Mouse (Mus musculus) intestine, embryonic 15.5 days (tissue): ENCODE measurements around the gene Mrps6. TPM values are rescaled to one million over a fixed set of nuclear protein-coding genes. Genes with fewer than 3 reads are reported as not detected.

Experiments used
- ATAC-seq: fragments of 200-750 bp; cut with Nextera tagmentation; 2 replicates; pipeline ENCODE4 v1.8.0; 2017; ENCODE audit warnings: moderate TSS enrichment, moderate library complexity
- H3K27ac ChIP-seq: fragments of 300-500 bp; sonication (generic); 2 replicates; pipeline ENCODE4 v1.5.1; 2015; ENCODE audit warnings: mild to moderate bottlenecking, inconsistent platforms
- H3K27me3 ChIP-seq: fragments of 300-500 bp; sonication (generic); replicated peaks from 2 replicates; pipeline ENCODE4 v1.6.1; 2015; ENCODE audit warnings: inconsistent platforms
- H3K36me3 ChIP-seq: fragments of 300-500 bp; sonication (generic); 2 replicates; pipeline ENCODE4 v1.6.1; 2015; ENCODE audit warnings: inconsistent platforms
- H3K4me1 ChIP-seq: fragments of 300-500 bp; sonication (generic); replicated peaks from 2 replicates; pipeline ENCODE4 v1.6.1; 2015; ENCODE audit warnings: inconsistent platforms
- H3K4me2 ChIP-seq: fragments of 300-500 bp; sonication (generic); replicated peaks from 2 replicates; pipeline ENCODE4 v1.6.1; 2015; ENCODE audit warnings: mild to moderate bottlenecking, inconsistent platforms
- H3K4me3 ChIP-seq: fragments of 300-500 bp; sonication (generic); replicated peaks from 2 replicates; pipeline ENCODE4 v1.5.1; 2015; ENCODE audit warnings: inconsistent platforms
- H3K9ac ChIP-seq: fragments of 300-500 bp; sonication (generic); 2 replicates; pipeline ENCODE4 v1.6.1; 2015; ENCODE audit warnings: inconsistent platforms
- H3K9me3 ChIP-seq: fragments of 300-500 bp; sonication (generic); 2 replicates; pipeline ENCODE4 v1.6.1; 2016; ENCODE audit warnings: inconsistent platforms
- WGBS: fragments of 180-500 bp; shearing (Covaris S2); methylation state at CpG from one replicate; pipeline ENCODE4 v1.1.7; 2015; 5-methylcytosine and 5-hydroxymethylcytosine counted together
- polyA plus RNA-seq: library from polyadenylated mRNA; unstranded; fragments of >200 nt; fragmentation: Nextera tagmentation; extraction: Ambion mirVana; gene quantifications from 2 replicates; pipeline ENCODE4 v1.2.1, GENCODE M21; 2015

Gene Mrps6
- polyA plus RNA-seq, 1 experiment from 2014 or later = 105 TPM

GRCm38 (mm10) chr16:92039421-92039820, 18.6 kb upstream of the Mrps6 start:
- Histone ChIP-seq H3K9ac (no peak overlapping the region), H3K4me2 (no peak overlapping the region), H3K27ac (no peak overlapping the region), H3K27me3 (no peaks in the 10 kb centered on the region), H3K4me1 (no peaks in the 10 kb centered on the region), H3K4me3 (no peak overlapping the region), H3K36me3 (no peaks in the 10 kb centered on the region), H3K9me3 (no peaks in the 10 kb centered on the region)
- ATAC-seq = peak; percentile 79
- WGBS = 75% methylated on average over 7 of the region's 7 CpGs

GRCm38 (mm10) chr16:92039966-92040365, 18.1 kb upstream of the Mrps6 start:
- H3K36me3 ChIP-seq = no peaks in the 10 kb centered on the region
- H3K4me3 ChIP-seq = no peak overlapping the region
- no peaks in the 10 kb centered on the region for H3K4me1 ChIP-seq
- 95% methylated on average over 11 of the region's 11 CpGs for WGBS
- H3K9ac ChIP-seq = no peak overlapping the region
- no peak for ATAC-seq
- H3K27ac ChIP-seq = no peak overlapping the region
- H3K9me3 ChIP-seq = no peaks in the 10 kb centered on the region
- H3K27me3 ChIP-seq = no peaks in the 10 kb centered on the region
- H3K4me2 ChIP-seq = no peak overlapping the region

GRCm38 (mm10) chr16:92051777-92052310, 6.2 kb upstream of the Mrps6 start:
- Histone ChIP-seq H3K27me3 (no peaks in the 10 kb centered on the region), H3K36me3 (no peaks in the 10 kb centered on the region), H3K4me3 (no peak overlapping the region), H3K27ac (no peak overlapping the region), H3K4me2 (no peak overlapping the region), H3K4me1 (no peaks in the 10 kb centered on the region), H3K9me3 (no peaks in the 10 kb centered on the region), H3K9ac (no peak overlapping the region)
- WGBS = 77% methylated on average over 7 of the region's 7 CpGs
- ATAC-seq = peak; percentile 67

- H3K36me3 ChIP-seq = no peaks in the 10 kb centered on the region
- H3K27me3 ChIP-seq = no peaks in the 10 kb centered on the region
- H3K4me3 ChIP-seq = no peak overlapping the region
- no peak for ATAC-seq
- no peaks in the 10 kb centered on the region for H3K9me3 ChIP-seq
- 77% methylated on average over 10 of the region's 10 CpGs for WGBS
- H3K9ac ChIP-seq = no peak overlapping the region
- H3K4me2 ChIP-seq = no peak overlapping the region
- H3K4me1 ChIP-seq = no peaks in the 10 kb centered on the region
- H3K27ac ChIP-seq = no peak overlapping the region
These were observed 5.5 kb upstream of the Mrps6 start for GRCm38 (mm10) chr16:92052569-92052968.

- Histone ChIP-seq H3K4me1 (peaks cover 11% of the 10 kb centered on the region; the same call in 1 of the 2 replicates), H3K36me3 (no peaks in the 10 kb centered on the region), H3K27ac (no peak overlapping the region), H3K9ac (no peak overlapping the region), H3K4me2 (no peak overlapping the region), H3K27me3 (no peaks in the 10 kb centered on the region), H3K4me3 (no peak overlapping the region), H3K9me3 (no peaks in the 10 kb centered on the region)
- ATAC-seq = no peak
- WGBS = 47% methylated on average over 2 of the region's 2 CpGs
These were observed 1.4 kb upstream of the Mrps6 start for GRCm38 (mm10) chr16:92056711-92057110.

GRCm38 (mm10) chr16:92057456-92057851, 616 bp upstream of the Mrps6 start:
- peak overlapping the region; percentile 88 for H3K4me3 ChIP-seq
- ATAC-seq = peak; percentile 48
- peaks cover 11% of the 10 kb centered on the region; the same call in 1 of the 2 replicates for H3K4me1 ChIP-seq
- no peaks in the 10 kb centered on the region for H3K9me3 ChIP-seq
- peak overlapping the region; percentile 86 for H3K4me2 ChIP-seq
- no peaks in the 10 kb centered on the region for H3K36me3 ChIP-seq
- no peaks in the 10 kb centered on the region for H3K27me3 ChIP-seq
- WGBS = 2% methylated on average over 11 of the region's 11 CpGs
- H3K27ac ChIP-seq = peak overlapping the region; percentile 87
- H3K9ac ChIP-seq = peak overlapping the region; percentile 74

GRCm38 (mm10) chr16:92058644-92059620, 862 bp downstream of the Mrps6 start:
- Histone ChIP-seq H3K27ac (peak overlapping the region; percentile 87; the same call in 1 of the 2 replicates), H3K4me3 (peak overlapping the region; percentile 88), H3K27me3 (no peaks in the 10 kb centered on the region), H3K9me3 (no peaks in the 10 kb centered on the region), H3K4me2 (peak overlapping the region; percentile 86), H3K4me1 (peaks cover 11% of the 10 kb centered on the region; the same call in 1 of the 2 replicates), H3K9ac (peak overlapping the region; percentile 74), H3K36me3 (no peaks in the 10 kb centered on the region)
- 2% methylated on average over 55 of the region's 63 CpGs for WGBS
- ATAC-seq = no peak; the same call in 1 of the 2 replicates

GRCm38 (mm10) chr16:92060213-92060612, 2.1 kb downstream of the Mrps6 start:
- no peaks in the 10 kb centered on the region for H3K27me3 ChIP-seq
- no peak overlapping the region for H3K9ac ChIP-seq
- no peak overlapping the region for H3K27ac ChIP-seq
- no peak for ATAC-seq
- H3K4me2 ChIP-seq = peak overlapping the region; percentile 14; the same call in 1 of the 2 replicates
- WGBS = 74% methylated on average over 3 of the region's 3 CpGs
- no peak overlapping the region for H3K4me3 ChIP-seq
- peaks cover 11% of the 10 kb centered on the region; the same call in 1 of the 2 replicates for H3K4me1 ChIP-seq
- H3K9me3 ChIP-seq = no peaks in the 10 kb centered on the region
- H3K36me3 ChIP-seq = peaks cover 3% of the 10 kb centered on the region; the same call in 1 of the 2 replicates

- WGBS = 94% methylated on average over 7 of the region's 7 CpGs
These were observed 3.5 kb downstream of the Mrps6 start for GRCm38 (mm10) chr16:92061586-92061985.

GRCm38 (mm10) chr16:92062832-92063231, 4.8 kb downstream of the Mrps6 start:
- no peak for ATAC-seq
- WGBS = 97% methylated on average over 1 of the region's 1 CpGs
- Histone ChIP-seq H3K4me2 (no peak overlapping the region), H3K9ac (no peak overlapping the region), H3K4me3 (no peak overlapping the region), H3K27me3 (no peaks in the 10 kb centered on the region), H3K36me3 (peaks cover 3% of the 10 kb centered on the region; the same call in 1 of the 2 replicates), H3K4me1 (peaks cover 11% of the 10 kb centered on the region; the same call in 1 of the 2 replicates), H3K9me3 (no peaks in the 10 kb centered on the region), H3K27ac (no peak overlapping the region)

More at GRCm38 (mm10) chr16:92061586-92061985, 3.5 kb downstream of the Mrps6 start:
- H3K27ac ChIP-seq = no peak overlapping the region
- no peaks in the 10 kb centered on the region for H3K9me3 ChIP-seq
- H3K27me3 ChIP-seq = no peaks in the 10 kb centered on the region
- no peak overlapping the region for H3K4me3 ChIP-seq
- H3K36me3 ChIP-seq = peaks cover 3% of the 10 kb centered on the region; the same call in 1 of the 2 replicates
- no peak overlapping the region for H3K4me2 ChIP-seq
- peaks cover 11% of the 10 kb centered on the region; the same call in 1 of the 2 replicates for H3K4me1 ChIP-seq
- H3K9ac ChIP-seq = no peak overlapping the region
- no peak for ATAC-seq

GRCm38 (mm10) chr16:92064801-92065200, 6.7 kb downstream of the Mrps6 start:
- H3K9me3 ChIP-seq = no peaks in the 10 kb centered on the region
- H3K4me3 ChIP-seq = no peak overlapping the region
- H3K27ac ChIP-seq = no peak overlapping the region
- H3K36me3 ChIP-seq = peaks cover 5% of the 10 kb centered on the region
- peaks cover 8% of the 10 kb centered on the region; the same call in 1 of the 2 replicates for H3K4me1 ChIP-seq
- H3K27me3 ChIP-seq = no peaks in the 10 kb centered on the region
- no peak for ATAC-seq
- no peak overlapping the region for H3K4me2 ChIP-seq
- 88% methylated on average over 2 of the region's 2 CpGs for WGBS
- H3K9ac ChIP-seq = no peak overlapping the region

GRCm38 (mm10) chr16:92070338-92070737, 12.3 kb downstream of the Mrps6 start:
- H3K9ac ChIP-seq = no peak overlapping the region
- H3K36me3 ChIP-seq = peaks cover 4% of the 10 kb centered on the region; the same call in 1 of the 2 replicates
- no peak overlapping the region for H3K27ac ChIP-seq
- H3K4me3 ChIP-seq = no peak overlapping the region
- no peaks in the 10 kb centered on the region for H3K9me3 ChIP-seq
- no peaks in the 10 kb centered on the region for H3K4me1 ChIP-seq
- 75% methylated on average over 8 of the region's 8 CpGs for WGBS
- H3K4me2 ChIP-seq = no peak overlapping the region
- ATAC-seq = no peak
- H3K27me3 ChIP-seq = no peaks in the 10 kb centered on the region
